Mouse (Mus musculus) stomach, embryonic 14.5 days (tissue): ENCODE measurements around the gene Gimap5. TPM values are rescaled to one million over a fixed set of nuclear protein-coding genes. Genes with fewer than 3 reads are reported as not detected.

ENCODE experiments used
- polyA plus RNA-seq: library from polyadenylated mRNA; unstranded; fragments of >200 nt; fragmentation: Nextera tagmentation; extraction: Ambion mirVana; gene quantifications from 2 replicates; pipeline ENCODE4 v1.2.1, GENCODE M21; 2014

The Gimap5 gene
- polyA plus RNA-seq, 1 experiment from 2014 or later, result 8.2 TPM

Other genes with a start within 250 kb of the Gimap5 start
- gene Atp6v0e2, start 208.6 kb upstream of the Gimap5 start, polyA plus RNA-seq, result 25.7 and 27.5 TPM in 2 replicates
- 4.6 and 7.7 TPM in 2 replicates for gene Lrrc61, start 191.4 kb upstream of the Gimap5 start, polyA plus RNA-seq
- gene Rarres2, start 173.4 kb upstream of the Gimap5 start, polyA plus RNA-seq, result 88.6 and 91.1 TPM in 2 replicates
- gene Gm45021, start 156.6 kb upstream of the Gimap5 start, polyA plus RNA-seq, result not detected in 2 replicates
- 27.1 and 27.5 TPM in 2 replicates for gene Repin1, start 152.3 kb upstream of the Gimap5 start, polyA plus RNA-seq
- gene Gm44965, start 152.3 kb upstream of the Gimap5 start, polyA plus RNA-seq, result not detected in 2 replicates
- 6.9 and 7.0 TPM in 2 replicates for gene Zfp775, start 144.1 kb upstream of the Gimap5 start, polyA plus RNA-seq
- gene AI854703, start 119.4 kb upstream of the Gimap5 start, polyA plus RNA-seq, result 0.94 and 1.1 TPM in 2 replicates
- gene Gimap8, start 99.0 kb upstream of the Gimap5 start, polyA plus RNA-seq, result 0.43 and 0.56 TPM in 2 replicates
- gene Gimap9, start 70.1 kb upstream of the Gimap5 start, polyA plus RNA-seq, result 6.7 and 8.6 TPM in 2 replicates
- gene Gimap4, start 61.6 kb upstream of the Gimap5 start, polyA plus RNA-seq, result 17.4 and 17.5 TPM in 2 replicates
- 20.4 and 21.6 TPM in 2 replicates for gene Gimap6, start 38.0 kb upstream of the Gimap5 start, polyA plus RNA-seq
- 1.9 and 3.8 TPM in 2 replicates for gene Gm28053, start 27.6 kb upstream of the Gimap5 start, polyA plus RNA-seq
- gene Gimap7, start 27.6 kb upstream of the Gimap5 start, polyA plus RNA-seq, result not detected in 2 replicates
- 14.4 and 16.2 TPM in 2 replicates for gene Gimap1, start 7.1 kb upstream of the Gimap5 start, polyA plus RNA-seq
- not detected in 2 replicates for gene Gimap3, start 24.7 kb downstream of the Gimap5 start, polyA plus RNA-seq
- 179 and 184 TPM in 2 replicates for gene Tmem176a, start 94.7 kb downstream of the Gimap5 start, polyA plus RNA-seq
- gene Tmem176b, start 95.3 kb downstream of the Gimap5 start, polyA plus RNA-seq, result 324 and 329 TPM in 2 replicates
- gene Aoc1, start 126.7 kb downstream of the Gimap5 start, polyA plus RNA-seq, result 0.18 TPM in 1 of 2 replicates, not detected in the other
- not detected in 2 replicates for gene 1600015I10Rik, start 183.7 kb downstream of the Gimap5 start, polyA plus RNA-seq
- gene Doxl2, start 228.8 kb downstream of the Gimap5 start, polyA plus RNA-seq, result not detected in 2 replicates
- not detected in 2 replicates for gene Svs1, start 240.7 kb downstream of the Gimap5 start, polyA plus RNA-seq